Mouse (Mus musculus) left cerebral cortex, adult 2 months (tissue): Measurements from ENCODE around the gene Stk32b. TPM values are rescaled to one million over a fixed set of nuclear protein-coding genes. Genes with fewer than 3 reads are reported as not detected.

Experiments used
- DNase-seq, 2 experiments: peaks; one replicate each; pipeline ENCODE4 v3.0.0; 2021 to 2022; ENCODE audit warnings: low spot score in 2 of 2, mixed read lengths in 1 of 2; ENCODE audit errors: extremely low spot score in 1 of 2
- H3K27ac ChIP-seq: fragments of 200-600 bp; 2 replicates; pipeline ENCODE4 v1.8.1; 2022
- H3K4me3 ChIP-seq: fragments of 200-600 bp; 2 replicates; pipeline ENCODE4 v1.8.1; 2022
- CTCF ChIP-seq: fragments of 200-600 bp; IDR thresholded peaks from 2 replicates; pipeline ENCODE4 v1.8.1; 2022; ENCODE audit warnings: antibody characterized with exemption, mild to moderate bottlenecking, moderate library complexity
- intact Hi-C: fragments of 180-260 bp; cut with DNase I; formaldehyde crosslinking; loops from one replicate; pipeline ENCODE4 v1.15.1; 2025
- total RNA-seq, 2 experiments: library from RNA; stranded (reverse); gene quantifications; 2 replicates each; pipeline ENCODE4 v1.2.3; 2021

Stk32b gene
- total RNA-seq, 2 experiments from 2014 or later, result 1.8 to 2.5 TPM

- no peak for DNase-seq
- TF ChIP-seq CTCF, result no peak
- intact Hi-C loops, result no loop called here
- Histone ChIP-seq H3K4me3 (no peak overlapping the region), H3K27ac (no peak overlapping the region)
Measured at GRCm38 (mm10) chr5:37575427-37575826, 141.5 kb downstream of the Stk32b start.

GRCm38 (mm10) chr5:37557274-37557815 is 159.6 kb downstream of the Stk32b start:
- no peak for DNase-seq
- intact Hi-C loops, result no loop called here
- H3K27ac ChIP-seq, result no peak overlapping the region
- H3K4me3 ChIP-seq, result no peak overlapping the region
- TF ChIP-seq CTCF, result no peak

- no peak overlapping the region for H3K27ac ChIP-seq
- H3K4me3 ChIP-seq, result no peak overlapping the region
- intact Hi-C loops, result no loop called here
- no peak for DNase-seq
- no peak for TF ChIP-seq CTCF
Measured at GRCm38 (mm10) chr5:37554231-37554630, 162.7 kb downstream of the Stk32b start.

GRCm38 (mm10) chr5:37551649-37552048 is 165.3 kb downstream of the Stk32b start:
- H3K27ac ChIP-seq, result no peak overlapping the region
- intact Hi-C loops, result no loop called here
- no peak for TF ChIP-seq CTCF
- DNase-seq, result no peak
- H3K4me3 ChIP-seq, result no peak overlapping the region

- no peak overlapping the region for H3K4me3 ChIP-seq
- no peak overlapping the region for H3K27ac ChIP-seq
- TF ChIP-seq CTCF, result no peak
- intact Hi-C loops, result no loop called here
- DNase-seq, result no peak
Measured at GRCm38 (mm10) chr5:37535726-37536293, 181.2 kb downstream of the Stk32b start.

GRCm38 (mm10) chr5:37535227-37535626 is 181.7 kb downstream of the Stk32b start:
- no peak for TF ChIP-seq CTCF
- no peak for DNase-seq
- Histone ChIP-seq H3K4me3 (no peak overlapping the region), H3K27ac (no peak overlapping the region)
- intact Hi-C loops, result no loop called here

GRCm38 (mm10) chr5:37525363-37525762 is 191.6 kb downstream of the Stk32b start:
- intact Hi-C loops, result no loop called here
- no peak for TF ChIP-seq CTCF
- no peak overlapping the region for H3K4me3 ChIP-seq
- no peak for DNase-seq
- H3K27ac ChIP-seq, result no peak overlapping the region

- TF ChIP-seq CTCF, result no peak
- H3K27ac ChIP-seq, result no peak overlapping the region
- intact Hi-C loops, result no loop called here
- no peak for DNase-seq
- no peak overlapping the region for H3K4me3 ChIP-seq
Measured at GRCm38 (mm10) chr5:37520441-37520840, 196.5 kb downstream of the Stk32b start.

- intact Hi-C loops, result no loop called here
- no peak for DNase-seq
- no peak for TF ChIP-seq CTCF
- no peak overlapping the region for H3K27ac ChIP-seq
- H3K4me3 ChIP-seq, result no peak overlapping the region
Measured at GRCm38 (mm10) chr5:37512479-37512878, 204.5 kb downstream of the Stk32b start.

GRCm38 (mm10) chr5:37506880-37507519 is 210.0 kb downstream of the Stk32b start:
- Histone ChIP-seq H3K27ac (no peak overlapping the region), H3K4me3 (no peak overlapping the region)
- intact Hi-C loops, result no loop called here
- TF ChIP-seq CTCF, result no peak
- DNase-seq, result no peak

GRCm38 (mm10) chr5:37494984-37495476 is 221.9 kb downstream of the Stk32b start:
- no peak overlapping the region for H3K27ac ChIP-seq

GRCm38 (mm10) chr5:37472025-37472608 is 244.9 kb downstream of the Stk32b start:
- Histone ChIP-seq H3K27ac (no peak overlapping the region), H3K4me3 (no peak overlapping the region)
- TF ChIP-seq CTCF, result no peak
- intact Hi-C loops, result no loop called here
- no peak for DNase-seq

More at GRCm38 (mm10) chr5:37494984-37495476, 221.9 kb downstream of the Stk32b start:
- intact Hi-C loops, result loop anchor here (10.0 kb wide), 1 partner anchor 520 kb away; no protein-coding TSS in a partner anchor
- H3K4me3 ChIP-seq, result no peak overlapping the region
- no peak for TF ChIP-seq CTCF
- no peak for DNase-seq
